Mouse (Mus musculus) adipocyte (in vitro differentiated cells): ENCODE data around the gene Cfap74.

Experiments
- DNase-seq: peaks from one replicate; pipeline ENCODE4 v3.0.0-alpha.2; 2016; ENCODE audit warnings: low spot score

Gene Cfap74

GRCm38 (mm10) chr4:155497963-155498362, 89.0 kb downstream of the Cfap74 start:
- DNase-seq, result no peak

GRCm38 (mm10) chr4:155501126-155501525, 92.1 kb downstream of the Cfap74 start:
- no peak for DNase-seq

GRCm38 (mm10) chr4:155505067-155505466, 96.1 kb downstream of the Cfap74 start:
- no peak for DNase-seq

- no peak for DNase-seq
Measured at GRCm38 (mm10) chr4:155505671-155506295, 96.8 kb downstream of the Cfap74 start.

GRCm38 (mm10) chr4:155508614-155509013, 99.6 kb downstream of the Cfap74 start:
- no peak for DNase-seq

DNA sequence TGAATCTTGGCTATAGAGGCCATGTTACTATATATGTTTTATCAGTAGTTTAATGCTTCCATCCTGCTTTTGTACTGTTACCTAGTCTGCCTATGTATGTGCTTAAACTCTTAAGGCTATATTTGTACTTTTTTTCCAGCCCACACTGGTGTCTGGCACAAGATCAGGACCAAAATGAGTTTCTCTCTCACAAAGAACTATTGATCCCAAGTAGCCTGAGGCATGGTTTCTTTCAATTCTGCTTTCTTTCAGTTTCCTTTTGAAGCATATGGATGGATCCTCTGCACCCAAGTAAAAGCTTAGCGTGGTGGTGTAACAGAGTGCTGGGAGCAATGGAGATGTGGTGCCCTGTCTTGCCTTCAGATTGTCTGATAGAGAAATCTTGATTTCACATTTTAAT, 102.0 kb downstream of the Cfap74 start:
- no peak for DNase-seq

DNA sequence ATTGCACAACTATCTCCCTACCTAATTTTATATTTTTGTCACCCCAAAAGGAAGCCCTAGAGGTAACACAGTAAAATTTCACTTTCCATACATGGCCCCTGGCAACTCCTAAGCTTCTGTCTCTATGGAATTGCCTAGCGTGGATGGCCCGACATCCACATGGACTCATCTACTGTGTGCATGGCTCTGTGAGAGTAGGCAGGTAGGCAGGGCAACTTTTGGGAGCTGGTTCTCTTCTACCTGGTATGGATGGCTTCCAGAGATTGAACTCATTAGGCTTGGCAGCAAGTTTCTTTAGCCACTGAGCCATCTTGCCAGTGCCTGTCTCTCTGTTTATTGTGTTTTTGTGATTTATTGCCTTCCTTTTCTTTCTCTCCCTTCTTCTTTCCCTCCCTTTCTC, 105.8 kb downstream of the Cfap74 start:
- no peak for DNase-seq
